Mouse (Mus musculus) MEL (cell line): Measurements from ENCODE around the gene Ttc36. TPM values are rescaled to one million over a fixed set of nuclear protein-coding genes. Genes with fewer than 3 reads are reported as not detected.

ENCODE experiments used
- DNase-seq: peaks from one replicate; pipeline ENCODE4 v3.0.0; 2011; ENCODE audit warnings: low read depth, low spot score
- H3K27ac ChIP-seq: 2 replicates; pipeline ENCODE4 v1.5.1; 2012; ENCODE audit warnings: low read depth, mild to moderate bottlenecking, control low read depth, low read length, moderate library complexity; ENCODE audit not compliant: control insufficient read depth
- H3K27me3 ChIP-seq, 2 experiments: fragments of 150-350 bp in 1 of 2; sonication (generic) in 1 of 2; 2 replicates each; pipeline ENCODE4 v1.6.1; 2012; ENCODE audit warnings: low read length in 2 of 2, mild to moderate bottlenecking in 2 of 2, improper control_type of control experiment in 1 of 2, moderate library complexity in 1 of 2; ENCODE audit not compliant: insufficient read depth in 2 of 2, control insufficient read depth in 1 of 2
- H3K36me3 ChIP-seq, 2 experiments: 2 replicates each; pipeline ENCODE4 v1.6.1; 2012 to 2014; ENCODE audit warnings: low read length in 2 of 2, improper control_type of control experiment in 1 of 2, inconsistent platforms in 1 of 2, mild to moderate bottlenecking in 1 of 2; ENCODE audit not compliant: insufficient read depth in 2 of 2, control insufficient read depth in 1 of 2
- H3K4me1 ChIP-seq, 2 experiments: fragments of 150-350 bp in 1 of 2; sonication (generic) in 1 of 2; 2 replicates each; pipeline ENCODE4 v1.6.1; 2012; ENCODE audit warnings: low read length in 2 of 2, improper control_type of control experiment in 1 of 2, mild to moderate bottlenecking in 1 of 2; ENCODE audit not compliant: insufficient read depth in 2 of 2, control insufficient read depth in 1 of 2
- H3K4me3 ChIP-seq, 2 experiments: fragments of 150-350 bp in 1 of 2; sonication (generic) in 1 of 2; 2 replicates each; pipeline ENCODE4 v1.5.1; 2012; ENCODE audit warnings: low read depth in 2 of 2, low read length in 2 of 2, mild to moderate bottlenecking in 2 of 2, moderate library complexity in 2 of 2, control low read depth in 1 of 2, improper control_type of control experiment in 1 of 2; ENCODE audit not compliant: control insufficient read depth in 1 of 2, insufficient read depth in 1 of 2
- H3K79me2 ChIP-seq: 2 replicates; pipeline ENCODE4 v1.6.1; 2012; ENCODE audit warnings: mild to moderate bottlenecking, low read length, moderate library complexity; ENCODE audit not compliant: control insufficient read depth, poor library complexity, insufficient read depth
- H3K9ac ChIP-seq: 2 replicates; pipeline ENCODE4 v1.6.1; 2012; ENCODE audit warnings: low read depth, mild to moderate bottlenecking, control low read depth, low read length, moderate library complexity; ENCODE audit not compliant: control insufficient read depth, poor library complexity, severe bottlenecking
- H3K9me3 ChIP-seq: fragments of 150-350 bp; sonication (generic); replicated peaks from 2 replicates; pipeline ENCODE4 v1.6.1; 2012; ENCODE audit warnings: mild to moderate bottlenecking, low read length, improper control_type of control experiment, moderate library complexity; ENCODE audit not compliant: insufficient read depth
- BHLHE40 ChIP-seq: IDR thresholded peaks from 2 replicates; pipeline ENCODE4 v1.6.1; 2012; ENCODE audit warnings: low read depth, mild to moderate bottlenecking, inconsistent platforms, low read length, improper control_type of control experiment, borderline replicate concordance
- CHD2 ChIP-seq: IDR thresholded peaks from 2 replicates; pipeline ENCODE4 v1.6.1; 2011; ENCODE audit warnings: low read length, improper control_type of control experiment
- CTCF ChIP-seq, 3 experiments: IDR thresholded peaks in 2 of 3; conservative IDR thresholded peaks in 1 of 3; 2 replicates each; pipeline ENCODE4 v1.5.1; 2011 to 2012; ENCODE audit warnings: low read length in 3 of 3, low read depth in 2 of 3, mild to moderate bottlenecking in 2 of 3, improper control_type of control experiment in 1 of 3, inconsistent platforms in 1 of 3, mixed read lengths in 1 of 3, moderate library complexity in 1 of 3; ENCODE audit not compliant: control insufficient read depth in 1 of 3, insufficient read depth in 1 of 3, poor library complexity in 1 of 3, severe bottlenecking in 1 of 3
- EP300 ChIP-seq, 2 experiments: IDR thresholded peaks; 2 replicates each; pipeline ENCODE4 v1.6.1; 2011; ENCODE audit warnings: improper control_type of control experiment in 2 of 2, low read length in 2 of 2, low read depth in 1 of 2, mild to moderate bottlenecking in 1 of 2
- GABPA ChIP-seq: IDR thresholded peaks from 2 replicates; pipeline ENCODE4 v1.6.1; 2012; ENCODE audit warnings: low read depth, mild to moderate bottlenecking, inconsistent platforms, low read length, improper control_type of control experiment, moderate library complexity
- JUND ChIP-seq: IDR thresholded peaks from 2 replicates; pipeline ENCODE4 v1.6.1; 2011; ENCODE audit warnings: low read depth, mild to moderate bottlenecking, improper control_type of control experiment, low read length
- MAFK ChIP-seq: IDR thresholded peaks from 2 replicates; pipeline ENCODE4 v1.6.1; 2011; ENCODE audit warnings: low read depth, mild to moderate bottlenecking, low read length, improper control_type of control experiment, borderline replicate concordance
- MYC ChIP-seq: IDR thresholded peaks from 2 replicates; pipeline ENCODE4 v1.6.1; 2011; ENCODE audit warnings: low read depth, mild to moderate bottlenecking, low read length, improper control_type of control experiment, moderate library complexity
- POLR2A ChIP-seq, 2 experiments: IDR thresholded peaks; 2 replicates each; pipeline ENCODE4 v1.6.1; 2011 to 2012; ENCODE audit warnings: low read length in 2 of 2, mild to moderate bottlenecking in 2 of 2, control low read depth in 1 of 2, improper control_type of control experiment in 1 of 2, low read depth in 1 of 2, moderate library complexity in 1 of 2; ENCODE audit not compliant: control insufficient read depth in 1 of 2, insufficient read depth in 1 of 2, poor library complexity in 1 of 2
- RAD21 ChIP-seq: IDR thresholded peaks from 2 replicates; pipeline ENCODE4 v1.6.1; 2011; ENCODE audit warnings: mild to moderate bottlenecking, low read depth, low read length, improper control_type of control experiment
- SIN3A ChIP-seq: IDR thresholded peaks from 2 replicates; pipeline ENCODE4 v1.6.1; 2012; ENCODE audit warnings: low read length, improper control_type of control experiment, inconsistent platforms
- SMC3 ChIP-seq: IDR thresholded peaks from 2 replicates; pipeline ENCODE4 v1.6.1; 2011; ENCODE audit warnings: low read depth, low read length, improper control_type of control experiment
- TCF12 ChIP-seq: IDR thresholded peaks from 2 replicates; pipeline ENCODE4 v1.6.1; 2014; ENCODE audit warnings: low read depth, mild to moderate bottlenecking, inconsistent platforms, low read length, improper control_type of control experiment, moderate library complexity
- USF1 ChIP-seq: IDR thresholded peaks from 2 replicates; pipeline ENCODE4 v1.6.1; 2014; ENCODE audit warnings: low read depth, mild to moderate bottlenecking, inconsistent platforms, low read length, improper control_type of control experiment, moderate library complexity
- ZC3H11A ChIP-seq: IDR thresholded peaks from 2 replicates; pipeline ENCODE4 v1.6.1; 2012; ENCODE audit warnings: low read depth, mild to moderate bottlenecking, inconsistent platforms, low read length, improper control_type of control experiment
- ZNF384 ChIP-seq: IDR thresholded peaks from 2 replicates; pipeline ENCODE4 v1.6.1; 2012; ENCODE audit warnings: low read depth, mild to moderate bottlenecking, inconsistent platforms, low read length, improper control_type of control experiment
- polyA plus RNA-seq, 2 experiments: library from polyadenylated mRNA; stranded (reverse) in 1 of 2; unstranded in 1 of 2; fragments of >175 nt in 1 of 2; fragments of >200 nt in 1 of 2; gene quantifications; 2 replicates each; pipeline versions ENCODE4 v1.2.1 to v1.2.4; 2012; ENCODE audit warnings: low replicate concordance in 2 of 2, low read depth in 1 of 2; ENCODE audit not compliant: insufficient read length in 2 of 2, insufficient read depth in 1 of 2, missing spikeins in 1 of 2
- total RNA-seq: library from RNA; depleted of rRNA; stranded (reverse); fragments of 300-350 nt; gene quantifications from 2 replicates; pipeline ENCODE4 v1.2.3, GENCODE M21; 2012

The Ttc36 gene
- total and polyA plus RNA-seq, 3 experiments, result 0.49 TPM; not detected in 2

DNA sequence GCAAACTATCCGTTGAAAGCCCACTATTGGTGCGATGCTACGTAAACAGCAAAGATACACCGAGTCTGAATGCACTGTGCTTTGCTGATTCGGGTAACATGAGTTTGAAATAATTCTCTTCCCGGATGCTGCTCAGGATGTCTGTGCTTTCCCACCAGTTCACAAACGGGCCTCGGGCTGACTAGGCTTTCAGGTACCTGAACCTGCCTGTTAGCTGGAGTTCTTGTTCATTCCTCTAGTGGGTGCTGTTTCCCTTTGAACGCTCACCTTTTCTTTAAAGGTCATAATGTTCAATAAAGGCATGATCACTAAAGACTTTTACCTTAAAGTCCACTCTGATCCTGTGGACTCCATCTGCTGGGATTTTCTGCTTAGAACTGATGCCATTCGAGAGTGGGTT lies 38.4 kb upstream of the Ttc36 start:
- peak; percentile 19 for DNase-seq
- H3K36me3 ChIP-seq, result peaks cover 0 to 35% of the 10 kb centered on the region in 2 experiments; a peak in 2 of 4 replicates

DNA sequence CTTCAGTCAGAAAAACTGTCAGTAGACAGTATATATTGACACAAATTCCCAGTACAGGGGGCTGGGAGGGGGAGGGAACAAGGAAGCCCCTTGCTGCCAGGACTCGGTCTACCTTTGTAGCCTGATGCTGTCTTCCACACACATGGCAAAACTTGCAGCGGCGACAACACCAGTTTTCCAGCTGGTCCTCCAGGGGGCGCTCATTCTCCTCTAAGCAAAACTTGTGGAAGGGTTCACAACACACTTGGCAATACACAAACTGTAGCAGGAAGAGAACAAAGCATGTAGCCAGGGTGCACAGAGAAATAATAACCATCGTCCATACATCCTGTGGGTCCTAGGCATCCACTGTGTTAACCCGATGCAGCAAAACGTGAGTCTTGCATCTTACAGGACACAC lies 33.6 kb upstream of the Ttc36 start:
- no peaks in the 10 kb centered on the region for H3K79me2 ChIP-seq
- H3K4me3 ChIP-seq, result no peak overlapping the region
- H3K27ac ChIP-seq, result no peak overlapping the region
- no peaks in the 10 kb centered on the region for H3K9me3 ChIP-seq
- no peaks in the 10 kb centered on the region for H3K4me1 ChIP-seq
- H3K27me3 ChIP-seq, result no peaks in the 10 kb centered on the region
- DNase-seq, result peak; percentile 85
- peaks cover 0 to 21% of the 10 kb centered on the region in 2 experiments; a peak in 2 of 4 replicates for H3K36me3 ChIP-seq
- TF ChIP-seq BHLHE40 (0 out of 2 replicates have a peak, but pooled peaks have one; percentile 19), JUND (0 out of 2 replicates have a peak, but pooled peaks have one; percentile 50), MYC (0 out of 2 replicates have a peak, but pooled peaks have one; percentile 48), RAD21 (peak; percentile 64), CHD2 (no peak), CTCF (IDR thresholded peaks at IDR 0.05 in 2 of 3, conservative IDR thresholded peaks at IDR 0.05 in 1 of 3; ENCODE audit: control insufficient read depth in 1 of 3, insufficient read depth in 1 of 3, low read depth in 2 of 3, low read length in 3 of 3, poor library complexity in 1 of 3, severe bottlenecking in 1 of 3) (peak; percentile 81 to 87 (median 87)), ZNF384 (no peak), SMC3 (peak; percentile 80), SIN3A (peak; percentile 37; the same call in 1 of the 2 replicates), USF1 (no peak), ZC3H11A (peak; percentile 25; the same call in 1 of the 2 replicates)
- H3K9ac ChIP-seq, result no peak overlapping the region

More for the DNA sequence above, 38.4 kb upstream of the Ttc36 start:
- no peaks in the 10 kb centered on the region for H3K9me3 ChIP-seq
- H3K27ac ChIP-seq, result no peak overlapping the region
- H3K79me2 ChIP-seq, result no peaks in the 10 kb centered on the region
- no peak overlapping the region for H3K4me3 ChIP-seq
- TF ChIP-seq ZNF384 (no peak), SMC3 (peak; percentile 45), TCF12 (no peak), GABPA (no peak), POLR2A (IDR thresholded peaks at IDR 0.05; ENCODE audit: control insufficient read depth in 1 of 2, insufficient read depth in 1 of 2, low read depth in 1 of 2, low read length in 2 of 2, poor library complexity in 1 of 2) (no peak), CTCF (IDR thresholded peaks at IDR 0.05 in 2 of 3, conservative IDR thresholded peaks at IDR 0.05 in 1 of 3; ENCODE audit: control insufficient read depth in 1 of 3, insufficient read depth in 1 of 3, low read depth in 2 of 3, low read length in 3 of 3, poor library complexity in 1 of 3, severe bottlenecking in 1 of 3) (peak; percentile 24 to 62 (median 60)), RAD21 (peak; percentile 57), ZC3H11A (0 out of 2 replicates have a peak, but pooled peaks have one; percentile 30), MAFK (no peak), SIN3A (peak; percentile 32; the same call in 1 of the 2 replicates), EP300 (IDR thresholded peaks at IDR 0.05; ENCODE audit: low read depth in 1 of 2, low read length in 2 of 2) (no peak)
- no peaks in the 10 kb centered on the region for H3K4me1 ChIP-seq
- H3K27me3 ChIP-seq, result no peaks in the 10 kb centered on the region
- no peak overlapping the region for H3K9ac ChIP-seq
